Mouse (Mus musculus): ENCODE results near the gene Phtf2. TPM values are rescaled to one million over a fixed set of nuclear protein-coding genes. Genes with fewer than 3 reads are reported as not detected.

Gene Phtf2
- polyA plus RNA-seq (2015; fragmentation: Nextera tagmentation; extraction: Ambion mirVana): 5.6 and 5.7 TPM in 2 replicates

GRCm38 (mm10) chr5:20881915-20882800, at the start of gene Phtf2, which contains the start of gene Tmem60:
TSS of gene Phtf2 (minus strand) at chr5:20882124.
TSS of gene Tmem60 (plus strand) at chr5:20882191.
- H3K4me3 ChIP-seq (ENCODE audit: low read depth, low read length): peak within 1 kb of the TSS; percentile 90
- H3K36me3 ChIP-seq (ENCODE audit: control insufficient read depth, insufficient read depth): no peaks in the 10 kb centered on the region; the same call in 1 of the 2 replicates
- peak within 1 kb of the TSS; percentile 82 for H3K4me2 ChIP-seq (ENCODE audit: low read depth, low read length)
- H3K27me3 ChIP-seq (ENCODE audit: control insufficient read depth, insufficient read depth, low read depth, low read length): no peaks in the 10 kb centered on the region
- H3K9me3 ChIP-seq (replicated peaks; ENCODE audit: control insufficient read depth, low read length): no peaks in the 10 kb centered on the region
- H3K9ac ChIP-seq (ENCODE audit: low read depth, low read length): peak within 1 kb of the TSS; percentile 91
- peaks cover 24% of the 10 kb centered on the region for H3K4me1 ChIP-seq (ENCODE audit: control insufficient read depth, low read depth, low read length)
- ATAC-seq (ENCODE audit: low read depth): peak; percentile 95
- under 1% methylated on average over 82 of the region's 94 CpGs for WGBS (ENCODE audit: insufficient replicate concordance)
- H3K27ac ChIP-seq (ENCODE audit: low read length): peak within 1 kb of the TSS; percentile 95

GRCm38 (mm10) chr5:20931300-20931699, 49.4 kb upstream of the Phtf2 start:
- Histone ChIP-seq H3K27me3 (ENCODE audit: control insufficient read depth, insufficient read depth, low read depth, low read length) (no peaks in the 10 kb centered on the region), H3K9me3 (replicated peaks; ENCODE audit: control insufficient read depth, low read length) (no peaks in the 10 kb centered on the region), H3K4me1 (ENCODE audit: control insufficient read depth, low read depth, low read length) (peaks cover 39% of the 10 kb centered on the region), H3K27ac (ENCODE audit: low read length) (peak overlapping the region; percentile 29; the same call in 1 of the 2 replicates), H3K4me3 (ENCODE audit: low read depth, low read length) (no peak overlapping the region), H3K9ac (ENCODE audit: low read depth, low read length) (no peak overlapping the region), H3K36me3 (ENCODE audit: control insufficient read depth, insufficient read depth) (no peaks in the 10 kb centered on the region), H3K4me2 (ENCODE audit: low read depth, low read length) (peak overlapping the region; percentile 22)
- ATAC-seq (ENCODE audit: low read depth): peak; percentile 77
- WGBS (ENCODE audit: insufficient replicate concordance): 20% methylated on average over 3 of the region's 3 CpGs

GRCm38 (mm10) chr5:20930430-20930829, 48.5 kb upstream of the Phtf2 start:
- Histone ChIP-seq H3K9ac (ENCODE audit: low read depth, low read length) (no peak overlapping the region), H3K4me2 (ENCODE audit: low read depth, low read length) (no peak overlapping the region), H3K9me3 (replicated peaks; ENCODE audit: control insufficient read depth, low read length) (no peaks in the 10 kb centered on the region), H3K4me1 (ENCODE audit: control insufficient read depth, low read depth, low read length) (peaks cover 31% of the 10 kb centered on the region), H3K27ac (ENCODE audit: low read length) (no peak overlapping the region), H3K27me3 (ENCODE audit: control insufficient read depth, insufficient read depth, low read depth, low read length) (no peaks in the 10 kb centered on the region), H3K4me3 (ENCODE audit: low read depth, low read length) (no peak overlapping the region), H3K36me3 (ENCODE audit: control insufficient read depth, insufficient read depth) (no peaks in the 10 kb centered on the region)
- peak; percentile 33; the same call in 1 of the 2 replicates for ATAC-seq (ENCODE audit: low read depth)

- Histone ChIP-seq H3K9me3 (replicated peaks; ENCODE audit: control insufficient read depth, low read length) (no peaks in the 10 kb centered on the region), H3K9ac (ENCODE audit: low read depth, low read length) (no peak overlapping the region), H3K4me3 (ENCODE audit: low read depth, low read length) (no peak overlapping the region), H3K36me3 (ENCODE audit: control insufficient read depth, insufficient read depth) (no peaks in the 10 kb centered on the region), H3K27ac (ENCODE audit: low read length) (no peak overlapping the region), H3K27me3 (ENCODE audit: control insufficient read depth, insufficient read depth, low read depth, low read length) (no peaks in the 10 kb centered on the region), H3K4me2 (ENCODE audit: low read depth, low read length) (no peak overlapping the region), H3K4me1 (ENCODE audit: control insufficient read depth, low read depth, low read length) (peaks cover 29% of the 10 kb centered on the region)
- ATAC-seq (ENCODE audit: low read depth): no peak
- WGBS (ENCODE audit: insufficient replicate concordance): 70% methylated on average over 6 of the region's 6 CpGs
Measured at GRCm38 (mm10) chr5:20929669-20930151, 47.8 kb upstream of the Phtf2 start.

- Histone ChIP-seq H3K9ac (ENCODE audit: low read depth, low read length) (no peak overlapping the region), H3K4me1 (ENCODE audit: control insufficient read depth, low read depth, low read length) (peaks cover 6% of the 10 kb centered on the region), H3K27ac (ENCODE audit: low read length) (no peak overlapping the region), H3K4me3 (ENCODE audit: low read depth, low read length) (no peak overlapping the region), H3K9me3 (replicated peaks; ENCODE audit: control insufficient read depth, low read length) (no peaks in the 10 kb centered on the region), H3K4me2 (ENCODE audit: low read depth, low read length) (no peak overlapping the region), H3K36me3 (ENCODE audit: control insufficient read depth, insufficient read depth) (no peaks in the 10 kb centered on the region), H3K27me3 (ENCODE audit: control insufficient read depth, insufficient read depth, low read depth, low read length) (no peaks in the 10 kb centered on the region)
- 66% methylated on average over 3 of the region's 3 CpGs for WGBS (ENCODE audit: insufficient replicate concordance)
- ATAC-seq (ENCODE audit: low read depth): no peak
Measured at GRCm38 (mm10) chr5:20925451-20925850, 43.5 kb upstream of the Phtf2 start.

GRCm38 (mm10) chr5:20924608-20925007, 42.7 kb upstream of the Phtf2 start:
- Histone ChIP-seq H3K36me3 (ENCODE audit: control insufficient read depth, insufficient read depth) (no peaks in the 10 kb centered on the region; the same call in 1 of the 2 replicates), H3K4me2 (ENCODE audit: low read depth, low read length) (no peak overlapping the region), H3K9me3 (replicated peaks; ENCODE audit: control insufficient read depth, low read length) (no peaks in the 10 kb centered on the region), H3K4me3 (ENCODE audit: low read depth, low read length) (no peak overlapping the region), H3K9ac (ENCODE audit: low read depth, low read length) (no peak overlapping the region), H3K4me1 (ENCODE audit: control insufficient read depth, low read depth, low read length) (peaks cover 2% of the 10 kb centered on the region), H3K27ac (ENCODE audit: low read length) (no peak overlapping the region), H3K27me3 (ENCODE audit: control insufficient read depth, insufficient read depth, low read depth, low read length) (no peaks in the 10 kb centered on the region)
- peak; percentile 32; the same call in 1 of the 2 replicates for ATAC-seq (ENCODE audit: low read depth)
- 51% methylated on average over 3 of the region's 3 CpGs for WGBS (ENCODE audit: insufficient replicate concordance)

- H3K27me3 ChIP-seq (ENCODE audit: control insufficient read depth, insufficient read depth, low read depth, low read length): no peaks in the 10 kb centered on the region
- H3K4me3 ChIP-seq (ENCODE audit: low read depth, low read length): no peak overlapping the region
- no peak overlapping the region for H3K27ac ChIP-seq (ENCODE audit: low read length)
- H3K9ac ChIP-seq (ENCODE audit: low read depth, low read length): no peak overlapping the region
- H3K36me3 ChIP-seq (ENCODE audit: control insufficient read depth, insufficient read depth): no peaks in the 10 kb centered on the region; the same call in 1 of the 2 replicates
- no peak overlapping the region for H3K4me2 ChIP-seq (ENCODE audit: low read depth, low read length)
- WGBS (ENCODE audit: insufficient replicate concordance): 93% methylated on average over 9 of the region's 9 CpGs
- no peaks in the 10 kb centered on the region for H3K9me3 ChIP-seq (replicated peaks; ENCODE audit: control insufficient read depth, low read length)
- ATAC-seq (ENCODE audit: low read depth): no peak
- H3K4me1 ChIP-seq (ENCODE audit: control insufficient read depth, low read depth, low read length): no peaks in the 10 kb centered on the region
Measured at GRCm38 (mm10) chr5:20919566-20919965, 37.6 kb upstream of the Phtf2 start.

GRCm38 (mm10) chr5:20918967-20919366, 37.0 kb upstream of the Phtf2 start:
- no peak overlapping the region for H3K4me3 ChIP-seq (ENCODE audit: low read depth, low read length)
- no peaks in the 10 kb centered on the region for H3K9me3 ChIP-seq (replicated peaks; ENCODE audit: control insufficient read depth, low read length)
- no peaks in the 10 kb centered on the region for H3K27me3 ChIP-seq (ENCODE audit: control insufficient read depth, insufficient read depth, low read depth, low read length)
- no peak overlapping the region for H3K4me2 ChIP-seq (ENCODE audit: low read depth, low read length)
- ATAC-seq (ENCODE audit: low read depth): no peak
- no peak overlapping the region for H3K27ac ChIP-seq (ENCODE audit: low read length)
- no peak overlapping the region for H3K9ac ChIP-seq (ENCODE audit: low read depth, low read length)
- H3K36me3 ChIP-seq (ENCODE audit: control insufficient read depth, insufficient read depth): no peaks in the 10 kb centered on the region; the same call in 1 of the 2 replicates
- no peaks in the 10 kb centered on the region for H3K4me1 ChIP-seq (ENCODE audit: control insufficient read depth, low read depth, low read length)
- WGBS (ENCODE audit: insufficient replicate concordance): 87% methylated on average over 4 of the region's 4 CpGs
